Mouse (Mus musculus) megakaryocyte-erythroid progenitor cell, adult 5-6 weeks (primary cell): ENCODE data around the gene Vps45. TPM values are rescaled to one million over a fixed set of nuclear protein-coding genes. Genes with fewer than 3 reads are reported as not detected.
A peak's percentile ranks its signal among the peaks of the same experiment; 100 is the strongest.

Source experiments
- ATAC-seq: replicated peaks from 2 replicates; pipeline ENCODE4 v1.8.0; 2016; ENCODE audit warnings: mild to moderate bottlenecking, inconsistent platforms; ENCODE audit not compliant: severe bottlenecking, poor library complexity, low FRiP score, low TSS enrichment
- total RNA-seq, 2 experiments: library from RNA; stranded (forward) in 1 of 2; stranded (reverse) in 1 of 2; fragments of 200-1000, 215-1000 nt in 1 of 2; fragments of >200 nt in 1 of 2; fragmentation: Nextera tagmentation in 1 of 2; gene quantifications; 2 replicates each; pipeline ENCODE4 v1.2.3; 2014 to 2017

Gene Vps45
- total RNA-seq, 2 experiments from 2014 or later = 13.4 to 38.8 TPM

- ATAC-seq = no peak
Observed at GRCm38 (mm10) chr3:96008463-96008862, 49.8 kb downstream of the Vps45 start.

- ATAC-seq = no peak
Observed at GRCm38 (mm10) chr3:96001560-96001959, 56.7 kb downstream of the Vps45 start.

DNA sequence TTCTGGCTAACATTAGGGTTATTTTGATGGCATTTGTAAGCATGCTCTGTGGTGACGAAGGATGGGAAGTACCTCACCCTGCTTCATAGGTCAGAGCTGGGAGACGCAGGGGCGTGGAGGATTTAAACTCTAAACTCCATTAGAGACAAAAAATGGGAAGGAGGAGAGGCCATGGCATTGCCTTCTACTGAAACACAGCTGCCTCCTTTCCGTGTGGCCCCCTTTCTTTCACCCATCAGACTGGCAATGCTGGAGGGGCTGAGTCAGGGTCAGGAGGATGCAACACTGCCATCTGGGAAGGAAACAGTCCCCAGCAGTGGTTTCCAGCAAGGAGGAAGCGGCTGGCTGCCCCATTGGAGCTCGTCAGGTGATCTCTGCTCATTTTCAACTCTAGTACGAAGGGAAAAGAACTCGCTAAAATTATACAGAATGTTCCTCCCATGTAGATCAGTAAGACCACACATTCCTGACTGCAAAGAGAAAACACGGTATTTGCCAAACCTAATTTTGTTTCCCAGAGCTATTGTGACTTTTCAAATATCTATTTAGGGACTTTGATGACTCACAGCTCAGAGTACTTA lies 57.3 kb downstream of the Vps45 start:
- no peak for ATAC-seq

GRCm38 (mm10) chr3:96000080-96000632 lies 58.1 kb downstream of the Vps45 start:
- peak; percentile 15; the same call in 1 of the 2 replicates for ATAC-seq

DNA sequence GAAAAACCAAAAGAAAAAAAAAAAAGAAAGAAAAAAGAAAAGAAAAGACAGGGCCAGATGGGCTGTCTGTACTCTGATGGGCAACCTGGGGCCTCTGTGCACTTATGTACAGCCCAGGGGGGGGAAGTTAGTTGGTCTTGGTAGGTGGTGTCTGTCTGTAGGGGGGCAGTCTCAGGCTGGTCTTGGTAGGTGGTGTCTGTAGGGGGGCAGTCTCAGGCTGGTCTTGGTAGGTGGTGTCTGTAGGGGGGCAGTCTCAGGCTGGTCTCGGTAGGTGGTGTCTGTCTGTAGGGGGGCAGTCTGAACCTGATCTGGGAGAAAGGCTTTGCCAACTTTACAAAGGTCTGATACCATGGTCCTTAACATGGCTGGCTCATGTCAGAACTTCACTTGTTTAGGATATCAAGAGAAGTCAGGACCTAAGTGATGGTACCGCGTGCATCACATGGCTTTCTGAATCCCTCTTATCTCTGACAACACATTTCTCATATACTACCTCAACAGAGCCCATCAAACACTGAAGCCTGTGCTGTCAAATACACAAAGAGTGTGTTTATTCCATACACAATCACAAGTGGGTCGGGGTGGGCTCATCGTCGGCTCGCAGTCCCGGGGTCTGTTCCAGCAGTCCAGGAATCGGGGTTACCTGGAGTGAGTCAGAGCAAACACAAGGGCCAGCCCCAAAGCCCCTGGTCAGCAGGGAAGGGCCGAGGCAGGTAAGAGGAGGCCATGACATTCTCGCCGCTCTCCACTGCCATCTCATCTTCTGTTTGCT lies 58.8 kb downstream of the Vps45 start:
- ATAC-seq = peak; percentile 94

DNA sequence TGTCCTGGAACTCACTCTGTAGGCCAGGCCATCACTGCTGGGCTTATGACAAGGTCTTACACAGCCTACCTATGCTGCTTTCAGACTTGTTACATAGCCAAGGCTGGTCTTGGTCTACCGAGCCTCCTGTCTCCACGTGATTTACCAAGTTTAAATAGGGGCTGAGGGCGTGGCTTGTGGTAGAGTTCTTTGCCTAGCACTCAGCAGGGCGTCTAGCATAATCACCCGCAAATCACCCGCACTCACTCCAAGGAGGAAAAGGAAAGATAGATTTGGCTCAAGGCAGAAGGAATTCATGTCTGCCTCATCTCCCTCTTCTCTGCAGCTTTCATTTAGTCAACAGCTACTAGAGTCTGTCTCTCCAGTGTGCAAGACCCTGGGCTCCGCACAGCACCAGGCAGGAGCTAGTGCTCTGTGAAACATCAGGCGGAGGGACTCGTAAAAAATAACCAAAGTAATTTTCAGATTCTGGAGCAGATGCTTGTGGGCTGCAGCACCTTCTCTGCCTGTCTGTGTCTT lies 61.0 kb downstream of the Vps45 start:
- no peak; the same call in 1 of the 2 replicates for ATAC-seq

GRCm38 (mm10) chr3:95996451-95997073 lies 61.7 kb downstream of the Vps45 start:
- no peak for ATAC-seq

- ATAC-seq = no peak
Observed at GRCm38 (mm10) chr3:95995802-95996428, 62.4 kb downstream of the Vps45 start, which contains the start of gene Plekho1. TSS of gene Plekho1 (minus strand) at chr3:95996001.

DNA sequence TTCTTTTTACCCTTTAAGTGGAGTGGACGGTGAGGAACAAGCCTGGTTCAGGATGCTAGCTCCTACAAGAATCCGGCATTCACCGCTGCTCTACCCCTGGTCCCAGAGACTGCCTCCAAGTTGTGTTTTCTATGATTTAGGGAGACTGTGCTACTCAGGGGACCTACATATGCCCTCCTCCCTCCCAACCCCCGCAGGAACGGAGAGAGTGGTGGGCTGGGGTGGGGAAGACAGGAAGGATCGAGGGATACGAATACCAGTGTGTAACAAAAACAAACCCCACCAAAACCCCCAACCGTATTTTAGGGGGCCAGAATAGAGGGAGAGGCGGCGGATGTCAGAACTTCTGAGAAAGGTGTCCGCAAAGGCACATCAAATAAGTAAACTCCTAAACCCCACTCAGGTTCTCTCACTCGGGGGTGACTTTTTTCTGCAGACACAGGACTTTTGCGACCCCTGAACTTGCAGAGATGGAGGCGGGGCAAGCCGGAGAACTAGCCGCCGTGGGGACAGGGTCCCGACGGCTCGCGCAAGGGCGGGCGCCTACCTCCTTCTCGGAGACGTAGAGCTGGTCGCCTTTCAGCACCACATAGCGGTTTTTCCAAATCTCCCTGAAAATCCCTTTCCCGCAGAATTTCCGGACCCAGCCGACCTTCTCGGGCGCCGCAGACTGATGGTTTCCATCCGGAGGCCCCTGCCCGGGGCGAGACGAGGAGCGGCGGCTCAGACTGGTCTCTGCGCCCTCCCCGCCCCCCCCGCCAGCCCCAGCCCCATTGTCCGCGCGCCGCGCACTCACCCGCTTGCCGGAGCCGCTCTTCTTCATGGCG lies 63.1 kb downstream of the Vps45 start:
- no peak for ATAC-seq

DNA sequence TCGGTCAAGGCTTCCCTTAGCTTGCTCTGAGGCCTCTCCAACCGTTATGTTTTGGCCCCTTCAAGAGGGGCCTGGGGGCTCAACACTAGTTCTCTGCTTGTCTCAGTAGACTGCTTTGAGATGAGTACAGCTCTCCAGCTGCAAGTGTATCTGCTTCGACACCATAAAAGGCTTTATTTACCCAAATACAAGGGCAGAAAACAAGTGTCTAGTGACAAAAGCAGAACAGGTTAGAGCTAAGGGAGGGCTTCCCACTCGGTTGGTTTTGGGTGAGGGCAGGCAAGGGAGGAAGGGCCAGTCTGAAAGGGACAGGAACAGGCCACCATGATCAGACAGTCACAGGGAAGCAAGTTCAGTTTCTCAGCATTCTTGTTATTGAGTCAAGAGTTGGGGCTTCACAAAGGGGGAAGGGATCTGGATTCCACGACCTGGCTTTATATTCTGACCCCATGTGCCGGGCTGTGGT lies 63.9 kb downstream of the Vps45 start:
- no peak for ATAC-seq

- no peak for ATAC-seq
Observed at GRCm38 (mm10) chr3:95993881-95994280, 64.4 kb downstream of the Vps45 start.

DNA sequence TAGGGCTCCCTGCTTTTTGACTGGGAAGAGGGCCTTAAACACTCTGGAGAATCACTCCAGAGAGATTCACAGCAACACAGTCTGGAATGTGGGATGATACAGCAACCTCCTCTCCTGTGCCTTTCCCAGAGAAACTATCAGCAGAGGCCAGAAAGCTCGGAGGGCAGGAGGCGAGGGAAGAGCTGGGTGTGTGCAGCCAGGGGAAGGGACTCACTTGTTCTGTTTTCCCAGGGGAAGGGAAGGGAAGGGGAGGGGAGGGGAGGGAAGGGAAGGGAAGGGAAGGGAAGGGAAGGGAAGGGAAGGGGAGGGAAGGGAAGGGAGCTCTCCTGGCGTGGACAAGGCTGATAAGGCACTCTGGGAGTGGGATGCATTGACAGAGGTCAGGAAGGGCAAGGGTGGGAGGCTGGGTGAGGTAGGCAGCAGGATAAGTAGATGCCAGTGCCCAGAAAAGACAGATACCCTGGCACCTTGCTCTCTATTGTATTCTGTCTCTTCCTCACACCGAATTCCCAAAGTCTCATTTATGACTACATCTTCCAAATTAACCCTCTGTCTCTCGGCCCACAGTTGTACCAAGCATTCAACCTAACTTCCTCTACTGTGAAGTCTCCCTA lies 65.2 kb downstream of the Vps45 start:
- ATAC-seq = no peak

DNA sequence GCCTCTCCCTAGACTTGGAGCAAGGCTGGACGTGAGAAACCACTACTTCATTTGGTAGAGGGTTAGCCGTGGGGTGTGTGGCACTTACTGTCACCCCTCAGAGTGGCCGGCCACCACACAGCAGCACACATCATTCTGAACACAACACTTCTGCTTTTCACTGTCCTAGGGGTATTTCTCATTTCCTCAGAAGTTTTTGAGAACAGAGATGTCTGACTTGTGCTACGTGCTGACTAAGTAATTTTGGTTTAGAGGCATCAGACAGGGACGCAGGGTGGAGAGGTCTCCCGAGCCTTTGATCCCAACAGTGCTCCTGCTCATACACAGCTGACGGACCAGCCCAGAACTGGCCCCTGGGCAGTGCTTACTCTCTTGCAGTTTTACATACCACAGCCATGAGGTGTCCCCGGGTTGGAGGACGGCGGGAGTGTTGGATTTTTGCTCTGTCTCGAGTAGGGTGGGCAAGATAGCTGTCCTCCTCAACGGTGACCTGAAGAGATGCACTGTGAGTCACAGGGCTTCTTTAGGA lies 67.8 kb downstream of the Vps45 start:
- no peak for ATAC-seq

GRCm38 (mm10) chr3:95988969-95989368 lies 69.3 kb downstream of the Vps45 start:
- ATAC-seq = no peak

- no peak; the same call in 1 of the 2 replicates for ATAC-seq
Observed at GRCm38 (mm10) chr3:95988138-95988537, 70.1 kb downstream of the Vps45 start.

GRCm38 (mm10) chr3:95987386-95988110 lies 70.7 kb downstream of the Vps45 start:
- ATAC-seq = 0 out of 2 replicates have a peak, but pooled peaks have one; percentile 25

DNA sequence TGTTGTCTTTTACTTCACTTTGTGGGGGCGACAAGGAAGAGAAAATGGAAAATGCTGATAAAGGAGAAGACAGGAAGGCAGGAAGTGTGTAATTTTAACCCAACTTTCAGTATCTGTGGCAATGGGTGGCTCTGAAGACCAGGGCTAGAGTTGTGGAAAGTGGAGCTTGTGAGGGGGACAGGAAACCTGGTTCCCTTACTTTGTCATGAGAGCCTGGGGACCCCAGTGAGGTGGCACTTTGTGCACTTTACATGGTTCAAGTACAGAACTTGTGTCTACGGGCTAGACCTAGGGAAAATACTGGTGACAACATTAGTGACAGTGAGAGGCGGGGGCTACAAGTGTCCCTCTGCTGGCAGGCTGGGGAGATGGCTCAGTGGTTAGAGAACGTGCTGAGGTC lies 71.3 kb downstream of the Vps45 start:
- ATAC-seq = no peak
